Mouse (Mus musculus) cerebellum, adult 2 months (tissue): ENCODE data around the gene 1110017D15Rik.

ENCODE experiments used
- CTCF ChIP-seq: fragments of 200-500 bp; IDR thresholded peaks from 2 replicates; pipeline ENCODE4 v1.5.1; 2011; ENCODE audit warnings: low read depth, mild to moderate bottlenecking, control low read depth, low read length, moderate library complexity, borderline replicate concordance; ENCODE audit not compliant: insufficient read depth
- POLR2A ChIP-seq: fragments of 200-500 bp; IDR thresholded peaks from 2 replicates; pipeline ENCODE4 v1.6.1; 2011; ENCODE audit warnings: low read length, control low read depth, borderline replicate concordance; ENCODE audit not compliant: insufficient read depth

GRCm38 (mm10) chr4:41554994-41555663, 38.0 kb upstream of the 1110017D15Rik start:
- TF ChIP-seq POLR2A (no peak), CTCF (no peak)
